Mouse (Mus musculus): Measurements from ENCODE around the gene Osbpl6.

DNA sequence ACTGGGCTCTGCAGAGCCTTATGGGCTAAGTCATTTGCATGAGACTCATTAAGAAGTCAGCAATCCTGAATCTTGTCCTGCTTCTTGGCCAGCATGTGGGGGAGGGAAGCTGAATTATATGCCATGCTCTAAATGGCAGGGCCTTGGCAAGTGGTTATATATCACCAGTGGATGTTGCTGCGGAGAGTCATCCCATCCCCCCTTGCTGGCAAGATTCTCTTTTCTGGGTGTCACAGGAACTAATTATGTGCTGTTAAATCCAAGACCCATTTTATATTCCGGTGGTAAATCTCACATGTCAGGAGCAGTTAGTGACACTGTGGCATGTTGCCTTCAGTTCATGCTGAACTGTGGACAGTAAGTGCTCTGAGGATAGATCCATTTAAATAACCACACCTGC, 31.1 kb downstream of the Osbpl6 start:
- TF ChIP-seq CTCF (IDR thresholded peaks at IDR 0.05; ENCODE audit: borderline replicate concordance, insufficient read depth, low read depth, low read length) (no peak), POLR2A (IDR thresholded peaks at IDR 0.05; ENCODE audit: borderline replicate concordance, insufficient read depth, low read length) (no peak)
